Mouse (Mus musculus) adrenal gland, adult 2 months (tissue): Measurements from ENCODE around the gene Gm10638. TPM values are rescaled to one million over a fixed set of nuclear protein-coding genes. Genes with fewer than 3 reads are reported as not detected.
A peak's percentile ranks its signal among the peaks of the same experiment; 100 is the strongest.

ENCODE experiments used
- DNase-seq: peaks from one replicate; pipeline ENCODE4 v3.0.0; 2021
- polyA plus RNA-seq: library from polyadenylated mRNA; depleted of rRNA; stranded (reverse); fragments of >200 nt; gene quantifications from 2 replicates; pipeline ENCODE4 v1.2.3, GENCODE M21; 2012
- total RNA-seq, 2 experiments: library from RNA; stranded (reverse); gene quantifications; 2 replicates each; pipeline ENCODE4 v1.2.3; 2021

Gm10638 gene
- total and polyA plus RNA-seq, 3 experiments, result 3.0 to 5.7 (median 3.1) TPM

DNA sequence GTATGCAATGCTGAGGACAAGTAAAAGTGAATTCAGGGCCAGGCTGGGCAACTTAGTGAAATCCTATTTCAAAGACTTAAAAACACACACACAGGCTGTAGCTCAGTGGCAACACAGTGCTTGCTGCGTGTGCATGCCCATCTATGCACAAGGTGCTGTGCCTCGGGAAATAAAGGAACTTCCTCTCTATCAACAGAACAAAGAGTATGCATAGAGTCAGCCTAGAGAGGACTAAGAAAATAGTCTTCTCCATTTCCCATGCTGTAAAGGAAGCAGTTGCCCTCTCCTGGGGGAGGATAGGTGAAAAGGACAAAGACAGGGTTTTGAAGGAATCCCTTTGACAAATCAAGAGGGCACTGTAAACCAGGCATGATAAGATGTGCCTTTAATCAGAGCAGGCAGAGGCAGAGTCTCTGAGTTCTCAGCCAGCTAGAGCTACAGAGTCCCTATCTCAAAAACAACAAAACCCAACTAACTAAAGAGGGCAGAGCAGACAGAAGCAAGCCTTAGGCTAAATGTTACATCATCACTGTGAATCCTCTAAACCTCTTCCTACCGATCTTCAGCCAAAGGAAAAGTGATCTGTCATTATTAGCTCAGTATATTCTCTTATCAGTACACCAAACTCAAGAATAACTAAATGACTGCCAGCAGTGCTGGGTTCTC, 9.9 kb upstream of the Gm10638 start:
- DNase-seq, result no peak

DNA sequence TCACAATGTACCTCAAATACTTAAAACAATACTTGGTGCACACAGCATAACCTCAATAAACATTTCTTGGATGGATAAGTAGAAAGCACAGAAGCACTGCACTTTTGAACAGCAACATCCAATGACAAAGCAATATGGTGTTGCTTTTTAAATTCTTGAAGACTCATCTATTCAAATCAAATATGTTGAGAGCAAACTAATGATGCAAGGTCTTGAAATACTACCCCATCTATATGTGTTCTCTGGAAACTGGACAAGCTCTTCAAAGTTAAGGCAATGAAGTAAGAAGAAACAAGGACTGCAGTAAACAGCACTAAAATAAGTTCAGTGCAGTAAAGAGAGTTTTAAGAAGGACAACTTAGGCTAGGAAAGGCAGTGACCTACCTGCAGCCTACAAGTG, 4.6 kb upstream of the Gm10638 start:
- no peak for DNase-seq

DNA sequence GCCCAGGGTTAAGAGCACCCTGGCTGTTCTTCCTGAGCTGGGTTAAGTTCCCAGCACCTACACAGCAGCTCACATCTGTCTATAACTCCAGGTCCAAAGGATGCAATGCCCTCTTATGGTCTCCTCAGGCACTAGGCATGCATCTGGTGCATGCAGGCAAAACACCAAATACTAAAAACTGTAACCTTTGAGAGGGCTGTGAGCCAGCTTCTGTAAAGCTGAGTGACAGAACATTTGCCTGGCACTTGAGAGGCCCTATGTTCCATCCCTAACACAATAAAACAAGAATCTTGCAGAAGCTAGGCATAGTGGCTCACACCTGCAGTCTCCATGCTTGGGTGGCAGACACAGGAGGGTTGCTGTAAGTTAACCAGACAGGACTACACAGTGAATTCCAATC, 3.9 kb upstream of the Gm10638 start:
- DNase-seq, result no peak

DNA sequence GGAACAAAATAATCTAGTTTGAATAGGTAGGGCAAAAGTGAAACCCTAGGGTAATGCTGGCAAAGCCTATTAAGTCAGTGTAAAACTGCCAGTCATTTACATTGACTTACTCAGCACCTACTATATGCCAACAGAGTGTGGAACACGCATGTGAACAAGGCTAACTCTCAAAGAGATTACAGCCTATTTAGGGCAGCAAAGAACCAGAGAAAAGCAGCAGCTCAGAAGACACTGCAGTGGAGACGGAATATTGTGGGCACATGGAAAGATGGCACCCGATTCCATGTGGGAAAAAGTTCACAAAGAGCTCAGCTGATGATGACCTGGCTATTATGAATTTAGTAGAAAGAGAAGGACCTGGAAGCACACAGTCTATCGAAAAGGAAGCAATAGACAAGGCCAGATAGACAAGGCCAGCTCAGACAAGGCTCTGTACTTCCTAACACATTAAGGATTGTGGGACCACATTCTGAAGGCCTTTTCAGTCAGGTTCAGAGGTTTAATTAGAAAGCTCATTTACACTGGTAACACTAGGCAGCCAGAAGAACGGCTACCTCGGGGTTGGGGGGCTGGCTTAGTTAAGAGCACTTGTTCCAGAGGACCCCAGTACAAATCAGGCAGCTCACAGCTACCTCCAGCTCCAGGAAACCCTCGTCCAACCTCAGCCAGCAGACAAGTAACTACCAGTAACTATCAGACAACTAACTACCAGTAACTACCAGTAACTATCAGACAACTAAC, 2.7 kb upstream of the Gm10638 start:
- DNase-seq, result no peak

DNA sequence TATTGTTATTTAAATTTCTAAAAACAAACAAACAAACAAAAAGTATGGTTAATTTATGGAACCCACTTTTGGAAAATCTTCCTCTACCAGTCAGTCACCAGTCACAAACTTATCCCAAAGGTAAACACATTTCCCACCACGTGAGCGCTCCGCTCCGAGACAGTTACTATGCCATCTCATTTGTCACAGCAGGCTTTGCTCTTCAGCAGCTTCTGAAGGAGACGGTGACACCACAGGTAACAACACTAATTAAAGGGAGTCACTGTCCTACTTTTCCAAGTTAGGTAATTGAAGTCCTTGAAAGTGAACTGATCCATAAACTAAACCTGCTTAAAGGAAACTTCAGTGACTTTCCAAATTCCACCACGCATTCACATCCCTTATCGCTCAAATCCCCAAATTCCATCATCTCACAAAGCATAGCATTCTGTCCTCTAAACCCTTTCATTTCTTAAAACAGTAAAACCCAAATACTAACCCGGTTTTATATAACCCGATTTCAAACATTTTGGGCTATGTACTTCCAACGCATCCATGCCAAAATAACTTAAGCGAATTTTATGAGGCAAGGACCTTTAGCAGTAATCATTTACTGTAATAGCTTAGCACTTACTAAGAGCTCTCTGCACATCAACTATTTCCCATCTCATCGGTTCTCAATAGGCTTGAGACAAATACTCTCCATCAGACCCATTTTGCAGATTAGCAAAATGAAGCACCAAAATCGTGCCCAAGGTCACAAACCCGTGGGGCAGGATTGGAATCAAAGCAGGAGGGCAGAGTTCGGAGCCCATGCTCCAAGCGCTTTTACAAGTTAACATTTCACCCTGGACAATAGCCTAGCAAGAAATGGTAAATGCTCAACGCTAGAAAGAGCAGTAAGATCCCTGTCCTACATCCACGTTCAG, 932 bp upstream of the Gm10638 start:
- no peak for DNase-seq

DNA sequence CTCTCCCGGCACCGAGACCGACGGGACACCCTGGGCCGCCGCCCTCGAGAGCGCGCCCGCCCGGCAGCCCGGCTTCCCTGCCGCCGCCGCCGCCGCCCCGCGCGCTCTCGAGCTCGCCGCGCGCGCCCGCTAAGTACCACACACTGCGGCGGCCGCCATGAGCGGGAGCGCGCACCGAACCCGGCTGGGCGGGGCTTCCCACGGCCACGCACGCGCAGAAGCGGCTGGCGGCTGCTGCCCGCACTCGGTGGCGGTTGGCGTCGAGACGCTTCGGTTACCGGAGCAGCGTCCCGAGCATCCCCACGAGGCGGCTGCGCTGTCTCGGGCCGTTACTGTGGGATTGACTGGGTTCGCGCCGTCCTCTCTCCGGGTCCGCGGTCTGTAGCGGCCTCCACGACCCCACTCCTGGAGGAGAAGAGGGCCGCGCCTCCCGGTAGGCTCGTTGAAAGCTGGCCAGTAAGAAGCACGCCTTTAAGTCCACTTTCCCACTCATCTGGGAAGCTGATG, 489 bp downstream of the Gm10638 start:
- DNase-seq, result peak; percentile 98

DNA sequence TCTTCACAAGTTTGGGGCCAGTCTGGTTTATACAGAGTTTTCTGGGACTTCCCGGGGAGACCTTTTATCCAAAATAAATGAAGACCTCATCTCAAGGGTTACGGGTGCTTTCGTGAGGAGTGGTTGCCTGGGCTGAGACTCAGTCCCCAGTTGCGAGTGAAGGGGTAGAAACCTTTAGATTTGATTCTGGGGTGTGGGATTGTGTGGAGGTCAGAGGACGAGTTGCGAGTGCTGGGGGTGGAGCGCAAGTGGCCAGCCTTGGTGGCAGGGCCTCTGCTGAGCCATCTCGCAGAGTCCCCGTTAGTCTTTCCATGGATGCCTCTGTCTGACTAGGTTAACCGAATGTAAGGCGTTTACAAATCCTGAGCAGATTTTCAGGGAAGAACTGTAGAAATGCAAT, 1.0 kb downstream of the Gm10638 start:
- peak; percentile 61 for DNase-seq

DNA sequence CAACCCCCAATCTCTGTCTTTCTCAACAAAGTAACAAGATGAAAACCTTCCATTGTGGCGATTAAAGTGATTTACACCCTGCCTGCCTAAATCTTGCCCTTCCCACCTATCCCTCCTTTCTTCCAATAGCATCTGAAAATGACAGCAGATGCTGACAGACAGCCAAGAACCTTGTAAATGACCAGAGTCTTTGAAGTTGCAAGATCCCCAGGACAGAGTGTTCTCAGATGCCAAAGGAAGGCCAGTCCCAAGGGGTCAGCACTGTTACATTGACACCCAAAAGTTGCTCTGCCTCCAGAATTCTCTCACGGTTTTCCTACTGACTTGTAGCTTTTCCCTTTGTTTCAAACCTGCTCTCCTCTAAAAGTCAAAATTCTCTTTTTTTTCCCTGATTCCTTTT, 4.3 kb downstream of the Gm10638 start:
- no peak for DNase-seq

DNA sequence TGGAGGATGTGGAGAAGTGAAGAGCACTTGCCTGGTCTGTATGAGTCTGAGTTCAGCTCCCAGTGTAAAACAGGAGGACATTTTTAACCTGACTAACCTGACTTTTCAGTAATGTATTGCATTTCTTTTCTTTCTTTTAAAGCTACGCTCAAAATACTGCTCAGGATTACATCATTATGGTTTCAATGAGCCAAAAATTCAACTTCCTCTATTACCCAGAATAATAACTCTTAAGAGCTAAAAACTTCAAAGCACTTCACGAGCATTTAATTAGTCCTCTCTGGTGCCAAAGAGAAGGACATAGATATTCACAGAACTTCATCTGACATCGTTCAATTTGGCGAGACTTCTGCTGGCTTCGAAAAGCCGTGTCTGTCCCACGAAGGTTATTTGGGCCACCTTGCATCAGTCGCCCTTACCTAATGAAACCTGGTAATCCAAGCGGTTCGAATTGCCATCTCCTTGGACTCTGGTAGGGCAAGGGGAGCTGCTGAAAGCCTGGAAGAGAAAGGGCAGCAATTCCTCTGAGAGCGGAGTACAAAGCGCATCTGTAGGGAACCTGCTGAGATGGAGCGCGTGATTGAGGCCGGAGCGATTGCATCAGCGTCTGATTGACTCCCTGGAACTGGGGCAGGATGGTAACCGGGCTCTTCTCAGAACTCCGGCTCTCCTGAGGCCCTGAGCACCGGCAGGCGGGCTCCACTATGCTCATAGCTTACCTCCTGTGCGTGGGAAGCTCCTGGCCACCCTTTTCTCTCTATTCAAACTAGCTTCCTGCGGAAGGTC, 11.6 kb downstream of the Gm10638 start:
- DNase-seq, result peak; percentile 73

DNA sequence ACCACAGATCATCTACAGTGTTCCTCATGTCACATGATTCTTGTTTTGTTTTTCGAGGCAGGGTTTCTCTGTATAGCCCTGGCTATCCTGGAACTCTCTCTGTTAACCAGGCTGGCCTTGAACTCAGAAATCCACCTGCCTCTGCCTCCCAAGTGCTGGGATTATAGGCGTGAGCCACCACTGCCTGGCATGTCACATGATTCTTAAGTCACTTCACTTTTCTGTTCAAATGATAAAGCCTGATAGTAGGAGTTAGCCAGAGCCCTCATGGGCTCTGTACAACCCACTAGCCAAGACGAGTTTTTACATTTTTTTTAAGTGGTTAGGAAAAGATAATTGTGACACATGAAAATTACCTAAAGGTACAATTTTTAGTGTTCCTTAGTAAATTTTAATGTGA, 13.2 kb downstream of the Gm10638 start:
- no peak for DNase-seq

DNA sequence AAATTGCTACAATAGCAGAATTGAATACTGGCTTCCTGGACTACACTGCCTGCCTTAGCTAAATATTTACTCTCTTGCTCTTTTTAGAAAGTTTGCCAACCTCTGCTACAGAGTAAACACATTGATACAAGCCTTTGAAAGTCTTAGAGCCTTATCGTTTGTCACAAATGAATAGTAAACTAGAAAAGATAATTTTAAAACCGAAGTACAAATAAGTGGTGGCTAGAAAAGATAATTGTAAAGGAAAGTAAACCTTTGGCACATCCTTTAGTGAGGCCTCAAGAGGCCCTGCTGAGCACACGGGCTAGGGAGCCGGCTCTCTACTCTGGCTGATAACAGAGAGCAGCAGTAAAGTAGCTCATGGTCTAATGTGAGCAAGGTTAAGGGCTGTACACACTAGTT, 13.6 kb downstream of the Gm10638 start:
- DNase-seq, result no peak

DNA sequence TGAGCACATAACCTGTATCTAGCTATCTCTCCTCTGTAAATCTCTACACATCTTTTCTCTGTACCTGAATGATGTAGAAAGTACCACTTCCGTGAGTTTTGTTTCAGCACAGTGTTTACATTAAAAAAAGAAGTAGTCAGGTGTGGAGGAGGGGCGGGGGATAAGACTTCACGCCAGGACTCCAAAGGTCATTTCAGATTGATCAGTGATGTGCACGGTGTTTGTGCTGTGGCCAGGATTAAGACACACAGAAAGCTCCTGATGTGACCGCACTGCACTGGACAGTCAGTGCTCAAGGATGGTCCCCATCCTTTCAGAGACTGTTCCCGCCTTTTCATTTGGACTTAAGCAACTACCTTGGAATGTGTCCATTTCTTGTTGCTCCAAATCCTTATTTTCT, 15.2 kb downstream of the Gm10638 start:
- no peak for DNase-seq

DNA sequence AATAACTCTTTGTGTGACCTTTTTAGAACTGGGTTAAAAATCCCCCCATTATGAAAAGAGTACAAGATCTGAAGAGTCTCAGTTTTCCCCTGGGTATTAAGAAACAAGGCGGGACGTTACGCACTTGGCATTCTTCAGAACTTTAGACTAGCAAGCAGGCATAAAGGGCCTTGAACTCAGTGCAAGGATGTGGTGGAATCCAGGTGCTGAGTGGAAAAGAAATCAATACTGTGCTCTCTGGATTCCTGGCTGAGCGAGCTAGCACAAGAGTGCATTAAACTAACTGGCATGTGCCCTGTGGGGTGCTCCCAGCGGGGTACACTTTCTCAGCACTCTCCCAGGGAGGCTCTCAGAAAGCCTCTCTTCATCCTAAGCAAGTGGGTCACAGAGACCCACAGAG, 17.3 kb downstream of the Gm10638 start:
- DNase-seq, result no peak

DNA sequence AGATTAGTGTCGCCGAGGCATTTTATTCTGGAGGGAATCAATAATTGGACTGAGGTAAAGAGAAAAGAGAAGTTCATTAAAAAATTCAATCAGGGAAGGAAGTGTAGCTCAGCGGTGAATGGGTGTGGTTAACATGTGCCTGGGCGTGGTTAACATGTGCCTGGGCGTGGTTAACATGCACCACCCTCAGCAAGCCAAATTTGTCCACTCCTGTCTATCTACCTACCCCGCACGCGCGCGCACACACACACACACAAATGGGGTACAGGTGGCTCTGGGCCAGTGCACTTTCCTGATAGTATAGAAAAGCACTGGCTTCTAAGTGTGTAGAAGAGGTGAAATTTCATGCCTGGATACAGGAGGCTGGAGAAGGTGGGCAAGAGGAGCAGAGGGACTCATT, 19.7 kb downstream of the Gm10638 start:
- DNase-seq, result no peak

DNA sequence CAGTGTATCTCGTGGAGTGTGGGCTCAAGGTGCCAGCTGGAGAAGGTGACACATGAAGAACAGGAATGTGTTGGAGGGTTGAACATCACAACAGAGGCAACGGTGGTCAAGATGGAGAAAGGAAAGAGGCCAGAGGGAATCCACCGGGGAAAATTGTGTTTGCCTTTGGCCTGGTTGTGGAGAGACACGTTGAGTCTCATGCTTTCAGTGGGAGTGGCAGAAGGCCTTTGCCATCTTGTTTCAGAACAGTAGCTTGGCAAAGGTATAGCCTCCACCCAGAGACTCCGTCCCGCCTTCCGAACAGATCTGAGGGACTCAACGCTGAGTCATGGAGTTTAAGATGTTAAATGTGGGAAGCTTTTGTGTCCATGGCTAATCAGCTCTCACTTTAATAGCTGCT, 20.2 kb downstream of the Gm10638 start:
- DNase-seq, result no peak

DNA sequence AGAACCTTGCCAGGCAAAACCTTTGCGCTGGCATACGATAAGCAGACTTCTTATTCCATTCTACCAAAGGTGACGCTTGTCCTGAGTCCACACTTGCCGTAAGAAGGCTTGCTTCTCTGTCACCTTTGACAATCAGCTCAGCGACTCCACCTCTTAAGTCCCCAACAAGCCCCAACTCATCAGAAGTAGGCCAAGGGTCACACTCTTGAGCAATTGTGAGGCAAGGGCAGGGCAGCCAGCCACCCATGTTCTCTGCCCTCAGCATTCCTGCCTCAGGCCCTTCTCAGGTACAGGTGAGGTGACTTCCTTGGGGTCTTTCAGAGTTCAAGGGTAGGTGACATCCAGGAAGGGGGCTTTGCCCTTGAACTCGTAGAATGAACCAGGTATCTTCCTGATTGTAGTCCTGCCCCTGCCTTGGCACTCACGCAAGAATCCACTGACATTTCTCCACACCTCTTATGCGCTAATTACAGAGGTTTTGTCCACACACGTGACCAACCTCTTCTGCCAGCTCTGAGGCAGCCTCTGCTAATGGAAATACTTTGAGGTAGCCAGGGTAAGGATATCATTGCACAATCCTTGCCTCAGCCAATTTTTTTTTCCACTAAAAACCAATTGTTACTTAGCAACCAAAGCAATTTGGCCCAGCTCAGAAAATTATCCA, 21.2 kb downstream of the Gm10638 start:
- DNase-seq, result peak; percentile 50

DNA sequence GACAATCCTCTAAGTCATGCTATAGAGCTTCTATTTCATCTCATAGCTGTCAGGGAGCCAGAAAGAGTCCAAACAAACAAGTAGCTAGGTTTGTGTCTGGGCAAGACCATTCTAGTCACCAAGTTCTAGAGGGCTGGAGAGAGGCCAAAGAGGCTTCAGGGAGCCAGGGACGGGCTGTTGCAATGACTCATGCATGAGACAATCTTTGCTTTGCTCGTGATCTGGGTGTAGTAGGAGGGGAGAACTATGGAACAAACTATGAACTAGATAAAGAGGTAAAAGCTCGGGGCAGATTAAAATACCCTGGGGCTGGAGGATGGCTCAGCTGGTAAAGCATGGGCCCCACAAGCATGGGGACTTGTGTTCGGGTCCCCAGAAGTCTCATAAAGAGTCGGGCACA, 23.0 kb downstream of the Gm10638 start:
- DNase-seq, result peak; percentile 87

DNA sequence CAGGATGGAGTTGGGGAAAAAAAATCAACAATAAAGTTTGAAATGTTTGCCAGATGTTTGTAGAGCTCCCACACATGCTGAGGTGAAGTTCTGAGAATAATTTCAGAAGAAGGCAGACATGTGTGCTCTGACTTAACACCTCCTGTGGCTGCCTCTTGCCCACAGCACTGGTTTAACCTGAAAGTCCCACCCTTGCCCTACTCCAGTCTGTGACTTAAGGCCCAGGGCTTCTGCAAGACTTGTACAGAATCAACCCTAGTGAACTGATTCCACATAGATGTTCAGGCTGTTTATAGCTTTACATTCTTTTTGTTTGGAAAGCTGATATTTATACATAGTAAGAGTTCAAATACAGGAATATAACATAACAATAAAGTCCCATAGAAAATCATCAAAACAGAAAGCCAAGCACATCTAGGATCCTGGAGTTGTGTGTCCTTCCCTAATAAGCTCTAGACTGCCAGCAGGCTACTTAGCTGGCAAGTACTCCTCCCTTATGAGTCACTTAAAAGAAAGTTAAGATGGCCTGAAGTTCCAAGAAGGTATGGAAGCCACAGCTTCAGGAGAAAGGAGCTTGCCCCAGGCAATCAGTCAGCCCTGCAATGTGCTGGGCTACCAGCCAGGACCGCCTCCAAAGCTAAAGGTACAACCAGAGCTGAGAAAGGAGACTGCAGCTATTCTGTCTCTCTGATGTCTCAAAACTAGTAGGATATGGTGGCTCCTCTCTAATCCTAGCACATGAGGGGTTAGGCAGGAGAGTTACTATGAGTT, 24.6 kb downstream of the Gm10638 start:
- no peak for DNase-seq

DNA sequence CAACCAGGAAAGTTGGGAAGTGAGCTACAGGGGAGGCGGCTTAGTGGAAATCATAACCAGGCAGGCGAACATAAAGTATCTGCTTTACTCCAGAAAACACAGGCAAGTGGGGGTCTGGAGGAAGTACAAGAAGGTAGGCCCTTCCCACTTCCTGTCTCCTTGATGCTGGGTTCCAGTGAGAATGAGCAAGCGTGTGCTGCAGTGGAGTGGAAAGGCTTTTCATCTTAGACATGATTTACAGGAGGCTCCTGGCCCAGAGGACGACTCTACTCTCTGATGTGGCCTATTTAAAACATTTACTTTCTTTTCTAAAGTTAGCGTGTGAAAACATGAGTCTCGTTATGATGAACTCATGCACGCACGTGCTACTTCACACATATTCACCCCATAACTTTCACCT, 33.7 kb downstream of the Gm10638 start:
- DNase-seq, result no peak

DNA sequence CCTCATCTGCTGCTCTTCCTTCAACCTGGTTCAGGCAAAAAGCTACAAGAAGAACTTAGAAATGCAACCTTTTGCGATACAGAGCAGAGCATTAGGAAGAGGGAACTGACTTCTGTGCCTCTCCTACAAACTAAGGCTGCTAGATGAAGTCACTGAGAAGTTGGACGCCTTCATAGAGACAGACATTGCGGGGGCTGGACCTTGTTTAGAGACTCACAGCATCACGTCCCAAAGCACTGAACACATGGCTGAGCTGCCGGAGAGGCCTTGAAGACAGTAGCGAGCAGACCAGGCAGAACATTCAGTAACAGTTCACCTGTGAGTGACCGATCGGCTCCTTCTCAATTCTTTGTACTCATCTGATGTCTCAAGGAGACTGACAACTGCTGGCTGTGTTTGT, 35.6 kb downstream of the Gm10638 start:
- no peak for DNase-seq

DNA sequence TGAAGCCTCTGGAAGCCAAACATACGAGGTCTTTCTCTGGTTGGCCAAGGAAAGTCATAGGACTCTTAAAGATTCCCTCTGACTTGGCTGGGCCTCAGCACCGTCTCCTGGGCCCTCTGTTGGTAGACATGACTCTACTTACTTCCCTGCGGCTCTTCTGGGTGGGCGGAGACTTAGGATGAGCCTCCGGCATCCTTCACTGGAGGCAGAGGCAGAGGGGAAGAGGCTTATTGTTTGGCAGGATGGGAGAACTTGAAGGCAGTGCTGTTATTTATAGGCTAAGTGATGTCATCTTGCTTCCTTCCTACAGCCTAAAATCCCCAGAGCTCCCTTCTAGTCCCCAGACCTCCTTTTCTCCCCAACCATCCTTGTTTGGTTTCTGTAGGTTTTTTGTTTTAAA, 41.0 kb downstream of the Gm10638 start:
- DNase-seq, result no peak
